Mouse (Mus musculus): ENCODE data around the gene Tax1bp1.
A peak's percentile ranks its signal among the peaks of the same experiment; 100 is the strongest.

The Tax1bp1 gene

DNA sequence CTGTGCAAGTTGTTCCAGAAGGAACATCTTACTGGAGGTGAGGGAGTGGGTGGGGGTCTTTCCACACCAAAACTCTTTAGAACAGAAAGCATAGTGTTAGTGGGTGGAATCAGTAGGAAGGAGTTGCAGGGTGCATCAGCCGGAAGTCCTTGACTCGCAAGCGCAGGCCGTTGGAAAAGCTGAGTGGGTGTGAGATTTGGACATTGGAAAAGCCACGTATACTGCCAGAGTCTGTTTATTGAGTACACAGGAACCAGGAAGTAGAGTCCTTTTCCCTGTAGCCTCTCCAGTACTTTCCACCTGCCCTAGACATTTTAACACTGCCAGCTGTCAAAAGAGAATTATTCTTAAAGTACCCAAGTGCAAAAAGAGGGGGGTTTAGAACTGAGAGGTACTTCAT is 5.7 kb upstream of the Tax1bp1 start:
- DNase-seq: no peak

DNA sequence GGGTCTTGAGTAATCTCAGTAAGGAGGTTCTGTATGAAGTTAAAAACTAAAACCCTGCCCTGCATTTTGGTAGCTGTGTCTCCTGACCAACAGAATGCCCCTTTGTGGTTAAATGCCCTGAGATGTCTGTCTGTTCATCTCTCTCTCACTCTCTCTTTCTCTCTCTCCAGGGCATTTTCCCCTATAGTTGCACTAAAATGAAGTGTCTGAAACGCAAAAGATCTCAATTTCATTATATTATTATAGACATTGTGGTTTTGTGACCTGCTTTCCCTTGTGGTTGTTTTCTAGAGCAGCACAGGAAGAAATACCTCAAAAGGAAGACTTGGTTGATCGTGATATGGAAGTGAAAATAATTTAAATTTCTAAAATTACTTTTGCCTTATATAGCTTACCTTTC is 966 bp upstream of the Tax1bp1 start:
- no peak for DNase-seq

DNA sequence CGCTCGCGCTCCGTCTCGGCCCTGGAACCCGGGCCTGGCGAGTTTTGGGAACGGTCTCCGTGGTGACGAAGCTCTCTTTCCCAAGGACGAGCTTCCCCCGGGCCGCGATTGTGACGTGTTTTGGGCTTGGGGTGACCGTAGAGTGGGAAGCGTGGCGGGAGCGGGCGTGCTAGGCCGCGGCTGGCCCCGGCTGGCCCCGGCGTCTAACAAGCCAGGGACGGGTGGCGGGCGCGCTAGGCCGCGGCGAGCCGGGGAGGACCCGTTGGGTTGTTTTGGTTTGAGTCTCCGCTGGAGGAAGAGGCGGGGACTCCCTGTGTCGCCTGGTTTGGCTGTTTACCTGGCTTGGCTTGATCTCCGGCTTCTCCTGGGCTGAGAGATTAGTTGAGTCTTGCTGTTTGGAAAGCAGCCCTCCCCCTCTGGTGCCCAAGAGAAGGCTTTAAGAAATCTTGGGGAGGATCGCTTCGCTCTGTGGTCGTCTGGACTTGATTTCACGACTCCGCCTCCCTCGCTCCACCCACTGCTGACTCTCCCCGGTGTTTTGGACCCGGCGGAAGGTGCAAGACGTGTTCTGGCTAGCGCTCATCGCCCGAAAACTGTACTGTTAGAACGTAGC is 474 bp downstream of the Tax1bp1 start:
- peak; percentile 89 for DNase-seq

DNA sequence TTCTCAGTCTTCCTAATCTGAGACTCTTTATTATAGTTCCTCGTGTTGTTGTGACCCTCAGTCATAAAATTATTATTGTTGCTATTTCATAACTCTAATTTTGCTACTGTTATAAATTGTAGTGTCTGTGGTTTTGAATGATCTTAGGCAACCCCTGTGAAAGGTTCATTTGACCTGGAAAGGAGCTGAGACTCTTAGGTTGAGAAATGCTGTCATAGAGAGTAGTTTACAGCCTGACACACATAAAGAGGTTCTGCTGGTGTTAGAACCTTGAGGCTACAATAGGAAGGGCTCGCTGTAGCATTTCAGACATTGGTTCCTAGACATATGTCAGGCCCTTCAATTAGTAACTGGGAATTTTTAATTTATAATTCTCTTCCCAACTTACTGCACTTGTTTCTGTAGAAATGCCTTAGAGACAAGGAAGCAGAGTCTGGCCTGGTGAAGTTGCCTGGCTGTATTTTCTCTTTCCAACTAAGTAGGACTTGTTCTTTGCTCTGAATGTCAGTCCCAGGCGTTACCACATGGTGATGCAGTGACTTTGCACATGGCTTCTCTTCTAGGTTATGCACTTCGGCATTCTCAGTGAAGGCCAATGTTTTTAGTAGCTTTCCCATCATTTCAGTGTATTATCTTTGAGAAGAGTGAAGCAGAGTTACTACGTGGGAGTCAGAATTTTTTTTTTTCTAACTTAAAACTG is 4.1 kb downstream of the Tax1bp1 start:
- DNase-seq: no peak

DNA sequence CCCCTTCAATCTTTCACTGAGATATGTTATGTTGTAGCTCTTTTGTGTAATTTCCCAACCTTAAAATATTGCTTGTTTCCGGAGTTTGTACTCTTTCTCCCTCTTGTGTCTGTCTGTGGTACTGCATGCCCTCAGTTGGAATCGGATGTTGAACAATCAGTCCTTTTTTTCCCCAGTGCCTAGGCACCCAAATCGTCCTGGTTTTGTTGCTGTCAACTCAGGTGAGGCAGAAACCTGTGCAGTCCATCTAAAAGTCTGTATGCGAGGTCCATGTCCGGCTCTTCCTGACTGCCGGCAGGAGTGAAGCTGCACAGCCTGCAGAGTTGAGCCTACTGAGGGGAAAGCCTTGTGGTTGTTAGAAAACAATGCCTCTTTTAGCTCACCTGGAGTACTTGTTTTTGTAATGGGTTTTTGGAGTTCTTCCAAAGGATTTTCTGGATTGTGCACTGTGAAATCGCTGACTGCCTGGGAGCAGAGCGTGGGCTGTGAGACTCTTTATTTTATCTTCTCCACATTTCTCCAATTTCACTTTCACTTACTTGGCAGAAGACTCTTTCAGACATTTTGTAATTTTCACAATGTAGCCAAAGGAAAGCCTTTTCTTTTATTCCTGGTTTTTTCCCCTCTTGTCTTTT is 11.4 kb downstream of the Tax1bp1 start:
- peak; percentile 67 for DNase-seq

DNA sequence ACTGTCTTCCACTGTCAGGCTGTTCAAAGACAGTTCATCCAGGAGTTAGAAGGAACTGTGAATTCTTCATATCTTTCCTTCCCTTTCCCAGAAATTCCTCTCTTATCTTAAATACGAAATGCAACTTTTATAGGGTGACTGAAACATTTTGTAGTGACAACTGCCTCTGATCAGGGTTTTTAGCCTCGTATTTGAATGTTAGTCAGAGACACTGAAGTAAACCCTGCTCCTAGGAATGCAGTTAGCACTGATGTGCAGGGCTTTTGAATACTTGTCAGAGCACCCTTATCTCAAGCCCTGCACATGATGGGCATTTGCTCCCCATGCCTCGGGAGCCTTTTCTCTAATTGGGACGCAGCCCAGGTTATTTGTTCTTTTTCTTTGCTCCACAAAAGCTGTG is 16.8 kb downstream of the Tax1bp1 start:
- DNase-seq: no peak

DNA sequence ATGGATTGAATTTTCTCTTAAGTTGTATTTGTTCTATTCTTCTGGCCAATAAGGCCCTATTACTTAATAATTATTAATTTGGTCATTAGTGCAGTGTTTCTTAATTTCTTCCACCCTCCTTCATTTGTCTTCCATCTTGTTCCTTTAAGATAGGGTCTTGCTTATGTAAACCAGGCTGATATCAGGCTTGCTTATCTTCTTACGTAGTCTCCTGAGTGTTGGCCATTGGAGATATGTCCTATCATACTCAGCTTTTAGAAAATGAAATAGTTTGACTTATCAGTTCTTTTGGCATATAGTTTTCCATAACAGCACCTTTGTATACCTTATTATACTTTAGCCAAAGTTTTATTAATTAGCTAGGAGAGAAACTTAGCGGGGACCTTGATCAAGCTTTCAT is 21.1 kb downstream of the Tax1bp1 start:
- no peak for DNase-seq

DNA sequence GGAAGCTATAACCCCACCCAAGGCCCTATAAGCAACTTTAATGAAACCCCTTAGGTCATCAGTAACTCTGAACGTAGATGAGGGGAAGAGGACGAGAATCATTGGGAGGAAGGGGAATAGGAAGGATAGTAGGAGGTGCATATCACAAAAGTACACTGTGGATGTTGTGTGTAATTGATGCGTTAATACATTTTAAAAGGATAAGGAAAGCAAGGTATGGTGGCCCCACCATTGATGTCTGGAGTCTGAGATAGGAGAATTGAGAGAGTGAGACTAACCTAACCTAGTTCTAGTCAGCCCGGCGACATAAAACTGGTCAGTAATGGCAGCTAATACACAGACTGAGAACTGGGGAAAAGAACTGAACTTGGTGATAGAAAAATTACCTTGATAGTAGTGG is 39.3 kb downstream of the Tax1bp1 start:
- no peak for DNase-seq

DNA sequence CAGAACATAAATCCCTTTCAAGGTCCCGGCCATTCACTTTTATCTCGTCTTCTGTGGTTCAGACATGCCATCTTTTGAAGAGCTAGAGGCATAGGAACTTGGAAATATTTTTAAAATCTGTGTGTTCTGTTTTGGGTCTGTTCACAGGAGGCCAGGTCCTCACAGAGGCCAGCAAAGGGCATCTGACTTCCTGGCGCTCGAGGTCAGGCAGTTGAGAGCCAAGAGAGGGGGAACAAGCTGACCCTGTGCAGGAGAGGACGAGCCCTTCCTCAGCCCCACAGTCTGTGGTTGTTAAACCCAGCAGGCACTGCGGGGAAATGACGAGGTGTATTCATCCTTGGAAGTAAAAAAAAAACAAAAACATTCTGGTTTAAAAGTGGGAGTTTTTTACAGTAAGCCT is 51.7 kb downstream of the Tax1bp1 start:
- no peak for DNase-seq

DNA sequence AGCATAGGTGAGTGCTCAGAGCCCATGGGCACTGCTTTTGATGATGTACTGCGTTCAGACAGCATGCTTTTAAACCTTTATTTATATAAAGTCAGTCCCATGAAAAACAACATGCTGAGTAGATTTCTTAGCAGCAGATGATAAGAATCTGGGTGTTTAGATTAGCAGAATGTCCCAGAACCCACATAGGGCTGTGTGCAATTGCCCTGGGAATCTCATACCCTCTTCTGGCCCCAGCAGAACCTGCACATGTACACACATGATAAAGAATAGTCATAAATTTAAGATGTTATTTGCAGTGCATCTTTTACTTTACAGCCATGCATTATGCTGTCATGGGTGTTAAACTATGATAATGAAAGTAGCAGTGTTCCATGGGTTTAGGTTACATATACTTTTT is 57.3 kb downstream of the Tax1bp1 start:
- DNase-seq: no peak

DNA sequence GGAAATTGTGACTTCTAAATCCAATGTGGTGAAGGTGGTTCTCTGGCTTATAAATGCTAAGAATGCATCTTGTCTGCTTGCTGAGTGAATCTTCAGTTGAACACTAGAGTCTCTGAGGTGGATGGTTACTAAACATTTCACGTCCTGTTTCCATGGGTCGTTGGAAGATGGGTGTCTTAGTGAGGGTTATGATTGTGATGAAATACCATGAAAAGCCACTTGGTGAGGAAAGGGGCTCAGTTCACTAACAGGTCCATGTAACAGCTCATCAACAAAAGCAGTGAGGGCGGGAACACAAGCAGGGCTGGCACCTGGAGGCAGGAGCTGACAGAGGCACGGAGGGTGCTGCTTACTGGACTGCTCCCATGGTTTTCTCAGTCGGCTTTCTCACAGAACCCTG is 59.6 kb downstream of the Tax1bp1 start:
- DNase-seq: no peak

DNA sequence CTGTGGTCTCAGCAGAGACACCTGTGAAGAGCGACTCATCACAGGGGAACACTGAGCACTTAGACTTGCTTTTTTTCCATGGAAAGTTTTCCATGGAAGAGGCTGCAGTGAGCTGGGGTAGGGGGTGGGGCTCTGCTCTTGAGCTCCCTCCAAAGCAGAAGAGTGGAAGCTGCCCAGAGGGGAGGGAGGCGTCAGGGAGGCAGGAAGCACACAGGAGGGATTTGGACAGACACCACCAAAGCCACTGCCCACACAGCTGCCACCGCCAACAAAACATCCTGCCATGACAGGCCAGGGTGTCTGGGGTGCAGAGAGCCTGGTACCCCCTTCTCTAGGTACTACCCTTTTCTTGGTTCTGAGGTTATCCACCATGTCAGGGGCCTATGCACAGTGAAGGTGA is 61.8 kb downstream of the Tax1bp1 start:
- no peak for DNase-seq

DNA sequence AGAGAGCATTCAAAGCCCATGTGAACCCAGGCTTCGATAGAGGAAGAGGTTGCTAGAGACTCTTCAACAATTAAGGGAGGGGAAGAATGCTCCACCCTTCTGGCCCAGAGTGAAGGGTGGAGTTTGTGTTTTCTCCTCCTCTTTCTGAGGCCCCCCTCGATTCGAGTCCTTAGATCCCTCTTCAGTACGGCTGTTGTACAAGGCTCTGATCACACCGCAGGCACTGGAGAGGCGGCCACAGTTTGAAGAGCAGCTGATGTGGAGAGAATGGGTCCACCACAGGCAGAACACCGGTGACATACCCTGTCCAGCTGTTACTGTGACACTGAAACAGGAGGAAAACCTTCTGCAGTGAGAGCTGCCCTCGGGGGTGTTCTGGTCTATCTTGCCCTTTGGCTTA is 62.4 kb downstream of the Tax1bp1 start:
- DNase-seq: no peak

DNA sequence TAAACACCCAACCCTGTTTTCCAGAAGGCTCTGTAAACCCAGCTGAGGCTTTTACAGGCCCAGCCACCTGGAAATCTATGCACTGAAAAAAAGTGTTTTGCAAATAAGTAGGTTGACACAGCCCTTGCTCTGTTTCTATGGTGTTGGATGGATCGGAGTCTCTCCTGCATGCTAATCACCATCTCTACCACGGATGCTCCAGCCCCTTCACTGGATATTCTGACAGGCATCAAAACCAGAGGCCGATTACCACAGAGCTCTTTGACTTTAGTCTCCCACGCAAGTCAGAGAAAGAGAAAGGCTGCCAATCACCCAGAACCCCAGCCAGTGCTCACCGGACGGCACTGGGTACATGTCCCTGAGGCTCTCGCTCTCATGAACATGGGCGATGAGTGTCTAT is 63.5 kb downstream of the Tax1bp1 start:
- no peak for DNase-seq

DNA sequence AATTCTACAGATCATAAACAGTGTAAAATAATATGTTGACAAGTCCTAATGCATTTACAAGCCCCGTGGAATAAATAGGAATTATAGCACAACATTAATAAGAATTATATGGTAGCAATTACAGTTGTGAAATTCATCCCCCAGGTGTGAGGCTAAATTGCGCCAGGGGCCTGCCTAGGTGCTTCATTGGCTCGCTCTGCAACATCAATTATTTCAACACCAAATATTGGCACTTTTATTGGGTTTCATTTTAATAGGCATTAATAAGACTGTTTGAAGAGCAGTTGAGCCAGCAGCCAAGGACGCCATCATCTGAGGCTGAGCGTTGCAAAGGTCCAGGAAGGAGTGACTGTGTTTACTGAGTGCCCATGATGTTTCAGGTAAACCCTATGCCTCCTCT is 65.0 kb downstream of the Tax1bp1 start:
- no peak for DNase-seq

DNA sequence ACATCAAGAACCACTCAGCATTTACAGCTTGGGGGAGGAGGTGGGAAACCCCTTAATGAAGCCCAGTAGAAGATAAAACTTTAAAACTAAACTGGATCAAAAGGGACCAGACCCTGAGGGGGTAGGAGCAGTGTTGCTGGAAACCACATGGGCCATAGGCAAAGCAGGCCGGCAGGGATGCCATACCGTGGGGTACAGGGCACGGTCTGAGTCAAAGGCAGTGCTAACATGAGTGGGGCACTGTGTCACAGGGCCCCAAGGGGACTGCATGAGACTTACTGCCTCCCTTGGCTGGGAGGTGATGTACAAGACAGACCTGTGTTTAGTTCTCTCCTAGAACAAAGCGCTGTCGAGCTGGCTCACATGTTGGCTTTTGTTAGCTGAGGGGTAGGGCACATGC is 66.0 kb downstream of the Tax1bp1 start:
- DNase-seq: no peak

DNA sequence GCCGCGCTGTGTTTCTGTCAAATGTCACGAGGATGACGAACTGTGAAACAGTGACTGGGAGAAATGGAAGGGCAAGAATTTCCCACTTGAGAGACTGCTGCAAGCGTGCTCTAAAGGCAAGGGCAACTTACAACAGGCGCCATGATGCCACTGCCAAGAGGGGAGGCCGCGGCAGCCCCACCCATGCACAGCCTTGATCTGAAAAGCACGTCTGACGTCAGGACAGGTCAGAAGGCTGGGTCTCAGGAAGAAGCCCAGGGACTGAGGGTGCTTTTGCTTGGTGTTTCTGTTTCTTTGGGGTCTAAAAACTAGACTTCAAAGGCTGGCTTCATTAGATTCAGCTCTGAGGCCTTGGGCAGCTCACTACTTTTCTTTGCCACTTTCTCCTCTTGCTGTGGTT is 76.8 kb downstream of the Tax1bp1 start:
- DNase-seq: no peak

DNA sequence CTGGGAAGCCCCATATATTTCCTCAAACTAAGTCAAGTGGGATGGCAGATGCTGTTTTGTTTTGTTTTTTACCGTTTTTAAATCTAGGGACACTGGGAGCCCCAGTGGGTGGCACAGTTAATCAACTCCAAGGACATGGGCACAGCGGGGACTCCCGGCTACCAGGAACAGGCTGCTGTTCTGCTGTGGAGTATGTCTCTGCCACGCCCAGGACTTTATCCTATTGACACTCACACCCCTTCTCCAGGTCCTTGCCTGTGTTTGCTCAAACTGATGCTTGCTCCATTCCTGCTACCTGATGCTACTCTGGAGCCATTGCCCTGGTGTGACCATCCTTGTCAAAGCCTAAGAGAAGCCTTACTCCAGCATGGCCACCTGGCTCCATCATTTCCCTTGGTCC is 77.3 kb downstream of the Tax1bp1 start:
- DNase-seq: no peak

DNA sequence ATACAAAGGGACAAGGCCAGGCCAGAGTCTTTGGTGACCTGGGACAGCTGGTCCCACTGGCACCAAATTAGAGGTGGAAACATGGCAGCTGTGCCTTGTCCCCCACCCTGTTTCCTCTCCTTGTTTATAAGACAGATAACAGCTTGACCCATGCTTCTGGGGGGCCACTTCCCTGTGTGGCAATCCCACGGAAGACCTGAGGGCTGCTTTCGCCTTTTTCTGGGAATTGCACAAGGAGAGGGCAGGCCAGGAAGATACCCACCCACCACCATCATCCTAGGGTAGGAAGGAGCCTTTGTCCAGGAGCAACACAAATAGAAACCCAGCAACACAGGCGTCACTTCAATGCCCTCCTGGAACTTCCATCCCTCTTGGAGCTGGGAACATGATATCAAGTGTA is 78.9 kb downstream of the Tax1bp1 start:
- DNase-seq: no peak

DNA sequence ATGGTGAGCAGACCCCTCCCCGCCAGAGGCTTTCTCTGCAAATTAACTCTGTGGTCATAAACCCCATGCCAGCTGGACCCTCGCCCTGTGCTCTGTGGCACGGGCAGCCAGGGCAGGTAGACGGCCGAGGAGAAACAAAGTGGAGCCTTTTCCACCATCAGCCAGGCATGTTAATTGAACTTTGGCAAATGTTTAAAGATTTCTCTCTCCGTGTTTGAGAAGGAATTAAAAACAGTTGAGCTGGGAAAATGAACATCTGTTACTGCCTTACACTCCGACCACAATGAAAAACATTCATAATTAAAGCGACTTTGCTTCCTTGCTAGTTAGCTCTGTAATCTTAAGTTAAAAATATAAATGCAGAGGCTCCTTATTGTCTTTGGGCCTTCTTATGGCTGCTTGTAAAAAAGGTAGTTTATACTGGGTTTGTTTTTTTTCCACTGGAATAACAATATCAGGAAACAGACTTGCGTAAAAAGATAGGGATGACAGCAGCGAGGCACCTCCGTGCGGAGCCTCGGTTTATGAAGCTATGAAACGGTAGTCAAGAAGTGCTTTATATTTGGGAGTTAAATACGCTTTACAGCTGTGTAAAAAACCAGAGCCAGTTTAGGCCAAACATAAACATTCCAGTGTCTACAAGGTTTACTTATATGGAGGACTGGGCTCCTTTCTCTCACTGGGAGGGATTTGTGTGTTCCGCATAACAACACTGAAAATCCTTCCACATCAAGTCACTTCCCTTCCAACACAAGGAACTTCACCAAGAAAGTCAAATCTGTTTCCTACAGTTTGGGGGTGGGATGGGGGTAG is 81.7 kb downstream of the Tax1bp1 start:
- DNase-seq: no peak

DNA sequence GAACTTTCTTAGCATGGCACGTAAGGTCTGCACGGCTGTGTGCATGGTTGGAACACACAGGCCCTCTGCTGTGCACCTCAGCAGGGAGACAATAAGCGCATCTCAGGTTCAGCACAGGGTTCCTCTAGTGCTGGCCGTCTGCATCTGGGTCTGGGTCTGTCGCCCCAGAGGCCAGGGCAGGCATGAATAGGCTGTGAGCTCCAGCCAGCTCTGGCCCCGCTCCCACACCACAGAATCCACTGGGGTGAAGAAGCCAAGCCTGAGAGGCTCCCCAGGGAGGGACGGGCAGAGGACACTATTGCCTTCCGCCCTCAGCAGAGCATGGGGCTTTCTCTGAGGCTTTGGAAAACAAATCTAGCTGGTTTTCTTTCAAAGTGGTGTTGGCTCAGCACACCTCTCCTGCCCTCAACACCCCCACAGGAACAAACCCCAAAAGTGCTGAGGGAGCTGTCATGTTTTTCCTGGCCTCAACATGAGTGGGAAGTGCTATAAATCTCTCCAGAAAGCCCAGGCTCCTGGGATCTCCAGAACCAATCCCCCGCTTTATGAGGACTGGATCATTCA is 82.6 kb downstream of the Tax1bp1 start:
- peak; percentile 16 for DNase-seq

DNA sequence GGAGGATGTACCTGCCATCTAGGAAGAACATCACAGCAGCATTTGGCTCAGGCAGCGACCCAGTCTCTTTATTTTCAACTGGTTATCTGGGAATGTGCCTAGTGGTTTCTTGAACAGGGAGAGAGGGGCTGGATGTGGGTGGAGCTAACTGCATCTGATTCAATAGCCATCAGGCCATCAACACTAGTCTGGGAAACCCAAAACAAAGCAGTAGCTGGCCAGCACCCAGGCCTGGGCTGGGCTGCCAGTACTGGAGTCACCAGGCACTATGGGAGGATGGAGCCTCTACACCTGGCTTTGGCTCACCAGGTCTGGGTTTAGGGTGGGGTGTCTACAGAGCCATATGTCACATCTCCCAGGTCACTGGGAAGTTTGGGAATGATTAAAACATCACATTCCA is 83.2 kb downstream of the Tax1bp1 start:
- no peak for DNase-seq

DNA sequence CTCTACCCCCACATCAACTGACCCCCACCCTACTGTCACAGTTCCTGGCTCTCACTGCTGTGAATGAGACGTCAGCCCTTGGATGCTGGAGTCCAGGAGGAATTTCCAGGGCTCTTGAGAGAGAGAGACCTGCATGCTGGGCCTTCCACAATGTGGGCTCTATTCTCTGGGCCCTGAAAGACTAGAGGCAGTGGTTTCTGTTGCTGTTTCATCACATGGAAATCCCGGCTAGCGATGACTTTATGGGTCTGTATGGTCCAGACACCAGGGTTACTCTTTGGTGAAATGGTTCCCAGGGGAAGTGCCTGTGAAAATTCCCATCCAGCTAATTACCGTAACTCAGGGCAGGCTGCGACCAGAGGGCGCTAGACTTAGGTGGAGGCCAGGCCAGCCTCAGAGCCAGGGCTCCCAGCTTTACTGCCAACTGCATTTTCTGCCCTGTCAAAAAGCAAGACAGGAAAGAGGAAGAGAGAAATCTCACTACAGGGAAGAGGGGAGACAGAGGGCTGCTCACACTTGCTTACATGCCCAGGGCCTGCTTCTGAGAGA is 83.8 kb downstream of the Tax1bp1 start:
- DNase-seq: no peak
